Mouse (Mus musculus): ENCODE data around the gene Gtdc1.

- TF ChIP-seq POLR2A (IDR thresholded peaks at IDR 0.05; ENCODE audit: insufficient read depth, low read depth, low read length), result no peak
- no peak for TF ChIP-seq CTCF (IDR thresholded peaks at IDR 0.05; ENCODE audit: insufficient read depth, low read depth, low read length)
Measured at GRCm38 (mm10) chr2:44920471-44920870, 7.0 kb downstream of the Gtdc1 start.
